ENCODE assay signal across 11 mouse cellular contexts in the genomic region with DNA sequence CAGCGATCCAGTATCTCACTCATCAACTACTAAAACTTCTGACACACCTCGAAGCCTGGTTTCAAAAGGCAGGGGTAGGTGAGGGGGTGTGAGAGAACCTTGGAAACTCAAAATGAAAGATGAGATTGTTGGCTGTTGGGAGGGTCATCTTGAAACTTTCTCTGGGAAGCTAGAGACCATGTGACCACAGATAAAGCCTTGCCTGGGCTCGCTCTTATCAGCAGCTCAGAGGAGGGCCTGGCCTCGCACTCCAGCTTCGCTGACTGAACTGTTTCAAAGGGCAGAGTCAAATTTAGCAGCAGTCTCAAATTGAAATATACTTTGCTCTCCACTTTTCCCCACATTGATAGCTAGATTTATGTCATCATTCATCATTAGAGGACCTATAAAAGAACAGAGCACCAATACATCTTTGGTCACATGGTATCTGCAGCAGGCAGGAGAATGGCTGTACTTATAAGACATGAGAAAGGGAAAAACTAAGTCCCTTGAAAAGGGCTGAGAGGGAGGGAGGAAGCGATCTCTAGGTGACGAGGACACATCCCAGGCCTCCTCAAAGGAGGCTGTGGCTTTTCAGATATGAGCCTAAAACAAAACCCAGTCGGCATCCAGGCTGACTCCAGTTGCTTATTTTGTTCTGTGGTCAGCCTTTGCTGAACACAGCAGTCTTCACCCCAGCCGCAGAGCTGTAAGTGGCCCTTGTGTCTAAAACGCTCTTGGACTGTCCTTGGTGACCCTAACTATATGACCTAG. TPM values are rescaled to one million over a fixed set of nuclear protein-coding genes. Genes with fewer than 3 reads are reported as not detected.
DNase-seq lines count a peak whose midpoint lies in the region; ATAC-seq and TF ChIP-seq lines count a peak whose summit lies in the region.
"Had no signal": no experiment of that assay in that cellular context is flagged by ENCODE, and none has a peak within 500 bp of the region (broad histone marks: within the 10 kb centered on the region; RNA-seq: fewer than 3 reads in every experiment).

No protein-coding gene starts in this region.

- H3K36me3 ChIP-seq in heart, embryonic 11.5 days (ENCODE audit: control insufficient read depth, insufficient read depth, low read length) = no peaks in the 10 kb centered on the region
- H3K36me3 ChIP-seq in thymus, adult 2 months (ENCODE audit: control insufficient read depth, insufficient read depth, low read length) = no peaks in the 10 kb centered on the region

- H3K9me3 ChIP-seq in heart, embryonic 11.5 days (replicated peaks; ENCODE audit: control insufficient read depth, low read length) = no peaks in the 10 kb centered on the region

- WGBS in heart, embryonic 11.5 days (ENCODE audit: insufficient replicate concordance) = 6% methylated on average over 10 of the region's 10 CpGs
- WGBS in thymus, adult 2 months = 79% methylated on average over 10 of the region's 10 CpGs

- peaks cover 25% of the 10 kb centered on the region for H3K4me1 ChIP-seq in heart, embryonic 11.5 days (ENCODE audit: control insufficient read depth, insufficient read depth, low read length)
- no peaks in the 10 kb centered on the region for H3K4me1 ChIP-seq in thymus, adult 2 months (replicated peaks; ENCODE audit: control insufficient read depth, insufficient read depth, low read length)

- TF ChIP-seq CTCF in thymus, adult 2 months (IDR thresholded peaks at IDR 0.05; ENCODE audit: borderline replicate concordance, control insufficient read depth, extremely low read depth, insufficient read depth, low read length, poor library complexity) = no peak

- peak; percentile 46 to 59 for DNase-seq in urinary bladder, postnatal 36 days (ENCODE audit: low spot score in 2 of 2)
- DNase-seq in urinary bladder, postnatal 10 days (ENCODE audit: low spot score) = no peak
- peak; percentile 35 for DNase-seq in kidney, postnatal 14 days
- DNase-seq in yolk sac, embryonic 10.5 days (ENCODE audit: low spot score) = peak; percentile 71
- DNase-seq in thymus, postnatal 25 days = no peak
- no peak for DNase-seq in right cerebral cortex, postnatal 25 days
- DNase-seq in thymus, adult 2 months = no peak
- DNase-seq: cerebellum, adult 2 months; thymus, postnatal 36 days had no signal

- peak; percentile 88 for ATAC-seq in heart, embryonic 11.5 days (replicated peaks; ENCODE audit: insufficient number of reproducible peaks, low FRiP score, low TSS enrichment)
- ATAC-seq: Patski had no signal

- peak overlapping the region; percentile 9; the same call in 1 of the 2 replicates for H3K4me3 ChIP-seq in heart, embryonic 11.5 days (ENCODE audit: low read depth, low read length)
- H3K4me3 ChIP-seq in thymus, adult 2 months (ENCODE audit: control insufficient read depth, insufficient read depth, low read length) = no peak overlapping the region

- H3K4me2 ChIP-seq in heart, embryonic 11.5 days = peak overlapping the region; percentile 41

- no peak for TF ChIP-seq POLR2A in thymus, adult 2 months (IDR thresholded peaks at IDR 0.05; ENCODE audit: control insufficient read depth, extremely low read depth, insufficient read depth, low read length, poor library complexity)

- no peaks in the 10 kb centered on the region for H3K27me3 ChIP-seq in heart, embryonic 11.5 days (ENCODE audit: control insufficient read depth, insufficient read depth, low read length)
- H3K27me3 ChIP-seq in thymus, adult 2 months (ENCODE audit: control insufficient read depth, insufficient read depth, low read length) = no peaks in the 10 kb centered on the region
- H3K27me3 ChIP-seq: Patski had no signal

- peak overlapping the region; percentile 96 for H3K27ac ChIP-seq in heart, embryonic 11.5 days (ENCODE audit: low read depth, low read length)
- H3K27ac ChIP-seq in thymus, adult 2 months (ENCODE audit: control insufficient read depth, insufficient read depth, low read length) = no peak overlapping the region

- H3K9ac ChIP-seq in heart, embryonic 11.5 days (ENCODE audit: low read depth, low read length) = peak overlapping the region; percentile 44; the same call in 1 of the 2 replicates

RNA-seq across cellular contexts. Expression of a gene that starts 8.1 kb away (rescaled TPM):
- polyA plus RNA-seq in heart, embryonic 11.5 days (2014; fragmentation: Nextera tagmentation; extraction: Ambion mirVana) = 1.5 and 1.9 TPM in 2 replicates
- polyA plus RNA-seq in thymus, adult 2 months (2012; rRNA removed) = 0.32 and 0.35 TPM in 2 replicates

RNA-seq across cellular contexts. Expression of a gene that starts 44.0 kb away (rescaled TPM):
- 1,059 and 1,185 TPM in 2 replicates for polyA plus RNA-seq in heart, embryonic 11.5 days (2014; fragmentation: Nextera tagmentation; extraction: Ambion mirVana)
- polyA plus RNA-seq in thymus, adult 2 months (2012; rRNA removed) = 13.9 and 15.6 TPM in 2 replicates

Comparison
In these comparisons a context has a peak if more than half of its experiments do, and no peak if none do; other contexts are left out.
1. DNase-seq: peak in urinary bladder, postnatal 36 days (2 of 2), kidney, postnatal 14 days (single experiment) and yolk sac, embryonic 10.5 days (single experiment); none in urinary bladder, postnatal 10 days (single experiment), thymus, postnatal 25 days (single experiment), right cerebral cortex, postnatal 25 days (single experiment) and thymus, adult 2 months (single experiment).
2. RNA of a gene that starts 44.0 kb away (polyA plus RNA-seq): 1,059 to 1,185 TPM in heart, embryonic 11.5 days; 13.9 to 15.6 TPM in thymus, adult 2 months; every median in the first group is over 10 times any median in the second.